Mouse (Mus musculus): ENCODE data around the gene Xrcc6.

- TF ChIP-seq POLR2A (IDR thresholded peaks at IDR 0.05; ENCODE audit: borderline replicate concordance, extremely low read depth, low read depth, low read length) (no peak), CTCF (IDR thresholded peaks at IDR 0.05; ENCODE audit: insufficient read depth, low read length) (no peak)
Observed at GRCm38 (mm10) chr15:81952310-81952709, 35.3 kb upstream of the Xrcc6 start.
